Mouse (Mus musculus) cerebellum, adult 2 months (tissue): ENCODE measurements around the gene Hormad2.

Source experiments
- CTCF ChIP-seq: fragments of 200-500 bp; IDR thresholded peaks from 2 replicates; pipeline ENCODE4 v1.5.1; 2011; ENCODE audit warnings: low read depth, mild to moderate bottlenecking, control low read depth, low read length, moderate library complexity, borderline replicate concordance; ENCODE audit not compliant: insufficient read depth
- POLR2A ChIP-seq: fragments of 200-500 bp; IDR thresholded peaks from 2 replicates; pipeline ENCODE4 v1.6.1; 2011; ENCODE audit warnings: low read length, control low read depth, borderline replicate concordance; ENCODE audit not compliant: insufficient read depth

DNA sequence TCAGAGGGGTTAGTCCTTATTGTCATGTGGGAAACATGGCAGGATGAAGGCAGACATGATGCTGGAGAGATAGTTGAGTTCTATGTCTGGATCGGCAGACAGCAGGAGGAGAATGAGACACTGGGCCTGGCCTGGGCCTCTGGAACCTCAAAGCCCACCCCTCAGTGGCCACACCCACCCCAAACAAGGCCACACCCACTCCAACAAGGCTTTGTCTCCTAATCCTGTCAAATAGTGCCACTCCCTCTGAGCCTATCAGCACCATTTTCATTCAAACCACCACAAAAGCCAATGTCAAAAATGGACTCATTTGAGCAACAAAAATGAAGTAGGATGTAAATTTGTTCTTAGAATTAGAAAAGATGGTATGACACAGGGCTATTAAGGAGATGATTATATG lies 23.3 kb upstream of the Hormad2 start:
- TF ChIP-seq CTCF (no peak), POLR2A (no peak)
